Mouse (Mus musculus) cortical plate, adult 2 months (tissue): ENCODE measurements around the gene Gprc5c.

ENCODE experiments used
- CTCF ChIP-seq: fragments of 200-500 bp; IDR thresholded peaks from 2 replicates; pipeline ENCODE4 v1.5.1; 2011; ENCODE audit warnings: mild to moderate bottlenecking, control low read depth, low read length; ENCODE audit not compliant: insufficient read depth; ENCODE audit errors: extremely low read depth
- POLR2A ChIP-seq: fragments of 200-500 bp; IDR thresholded peaks from 2 replicates; pipeline ENCODE4 v1.6.1; 2011; ENCODE audit warnings: mild to moderate bottlenecking, low read length, control low read depth; ENCODE audit not compliant: insufficient read depth; ENCODE audit errors: extremely low read depth

DNA sequence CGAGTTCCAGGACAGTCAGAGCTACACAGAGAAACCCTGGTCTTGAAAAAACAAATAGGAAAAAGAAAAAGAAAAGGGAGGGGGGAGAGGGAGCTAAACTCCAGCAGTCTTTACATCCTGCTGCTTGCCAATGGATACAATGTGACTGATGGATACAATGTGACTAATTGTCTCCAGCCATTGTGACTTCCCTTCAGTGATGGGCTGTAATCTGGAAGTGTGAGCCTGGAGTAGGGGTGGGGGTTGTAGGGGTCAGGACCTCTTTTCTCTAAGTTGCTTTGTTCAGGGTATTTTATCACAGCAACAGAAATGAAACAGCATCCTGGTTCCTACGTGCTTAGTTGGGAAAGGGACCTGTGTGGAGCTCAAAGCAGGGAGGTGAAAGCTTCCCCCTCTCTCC is 31.8 kb upstream of the Gprc5c start:
- no peak for TF ChIP-seq CTCF
- TF ChIP-seq POLR2A, result no peak
